Mouse (Mus musculus) spleen, adult 2 months (tissue): Measurements from ENCODE around the gene Cblb.

Experiments
- CTCF ChIP-seq: fragments of 200-500 bp; IDR thresholded peaks from 2 replicates; pipeline ENCODE4 v1.5.1; 2011; ENCODE audit warnings: mild to moderate bottlenecking, inconsistent platforms; ENCODE audit not compliant: insufficient read depth, insufficient read length, insufficient replicate concordance; ENCODE audit errors: extremely low read depth
- POLR2A ChIP-seq: fragments of 200-500 bp; IDR thresholded peaks from 2 replicates; pipeline ENCODE4 v1.6.1; 2011; ENCODE audit warnings: low read depth, low read length, inconsistent platforms

DNA sequence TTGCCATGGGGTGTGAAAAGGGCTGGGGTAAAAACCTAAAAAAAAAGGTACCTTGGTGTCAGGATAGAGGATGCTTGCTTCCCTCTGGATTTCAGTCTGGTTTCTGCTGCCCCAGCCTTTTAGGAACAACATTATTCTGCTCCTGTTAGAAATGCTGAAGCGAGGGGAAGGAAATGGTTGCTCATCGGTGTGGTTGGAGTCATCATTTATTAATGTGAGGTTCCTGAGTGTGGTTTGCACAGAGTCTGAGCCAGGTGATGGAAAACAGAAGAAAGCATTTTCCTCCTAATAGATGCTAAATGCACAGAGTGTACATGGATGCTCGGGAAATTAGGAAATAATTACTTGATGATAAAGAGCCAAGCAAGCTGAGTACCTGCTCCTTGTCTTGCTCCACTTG lies 5.3 kb downstream of the Cblb start:
- TF ChIP-seq CTCF = no peak
- TF ChIP-seq POLR2A = no peak
